Mouse (Mus musculus) cerebellum, postnatal 36 days (tissue): ENCODE results near the gene Gm3755.
"Not testable (repeated sequence)": the region's sequence is repeated elsewhere in the genome, so short reads cannot be mapped to it uniquely, and the experiment has no call there.

Experiments used
- DNase-seq, 2 experiments: peaks; one replicate each; pipeline ENCODE4 v3.0.0; 2021 to 2022; ENCODE audit warnings: mixed read lengths in 2 of 2

Gm3755 gene

GRCm38 (mm10) chr14:7450817-7451216 lies at the start of gene Gm3755:
Gene Gm3755 (minus strand): TSS chr14:7450917.
- not testable (repeated sequence) for DNase-seq

- DNase-seq, result not testable (repeated sequence)
These were observed 38.0 kb upstream of the Gm3755 start for GRCm38 (mm10) chr14:7488731-7489130.

DNA sequence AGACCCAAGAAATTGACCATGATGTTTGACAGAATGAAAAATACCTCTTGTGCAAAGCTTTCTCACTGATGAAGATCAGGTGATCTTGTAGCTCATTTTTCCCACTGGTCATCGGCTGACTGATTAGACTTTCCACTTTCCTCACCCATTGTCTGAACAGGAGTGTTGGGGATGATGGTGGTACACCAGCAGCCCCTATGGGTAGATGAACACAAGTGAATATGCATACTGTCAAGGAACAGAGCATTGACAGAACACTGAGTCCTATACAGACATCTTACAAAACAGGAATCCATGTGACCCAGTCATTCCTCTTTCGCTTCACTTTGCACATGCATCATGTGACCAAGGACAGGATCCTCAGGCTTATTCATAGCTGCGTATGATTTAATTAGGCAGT lies 32.9 kb upstream of the Gm3755 start, which contains the start of gene Gm3752:
Gm3752 (minus strand) TSS at position 101 of the 400 bp plus-strand sequence.
- not testable (repeated sequence) for DNase-seq

DNA sequence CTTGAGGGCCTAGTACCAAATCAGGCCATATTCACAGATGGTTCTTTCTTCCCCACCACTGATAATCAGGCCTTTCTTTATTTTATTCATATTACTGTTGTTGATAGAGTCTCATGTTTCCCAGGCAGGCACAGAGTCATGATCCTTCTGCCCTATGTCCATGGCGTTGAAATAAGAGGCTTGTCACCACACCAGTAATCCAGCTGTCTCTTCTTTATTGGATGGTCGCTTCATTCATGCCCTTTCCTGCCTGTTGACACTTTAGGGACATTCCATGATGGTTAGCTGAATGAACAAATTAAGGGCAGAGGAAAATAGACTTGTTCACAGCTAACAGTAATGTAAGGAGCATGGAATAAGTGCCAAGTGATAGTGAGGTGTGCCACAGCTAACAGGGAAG lies 28.2 kb downstream of the Gm3755 start:
- DNase-seq, result not testable (repeated sequence)
